Mouse (Mus musculus): ENCODE measurements at regions not wholly inside any gene's neighbourhood (a gene's known extent, or its start where the extent isn't known, plus 50 kb on each side); places are given as distances from the start of the nearest gene placed in this dataset.
"Not testable (repeated sequence)": the region's sequence is repeated elsewhere in the genome, so short reads cannot be mapped to it uniquely, and the experiment has no call there.

DNA sequence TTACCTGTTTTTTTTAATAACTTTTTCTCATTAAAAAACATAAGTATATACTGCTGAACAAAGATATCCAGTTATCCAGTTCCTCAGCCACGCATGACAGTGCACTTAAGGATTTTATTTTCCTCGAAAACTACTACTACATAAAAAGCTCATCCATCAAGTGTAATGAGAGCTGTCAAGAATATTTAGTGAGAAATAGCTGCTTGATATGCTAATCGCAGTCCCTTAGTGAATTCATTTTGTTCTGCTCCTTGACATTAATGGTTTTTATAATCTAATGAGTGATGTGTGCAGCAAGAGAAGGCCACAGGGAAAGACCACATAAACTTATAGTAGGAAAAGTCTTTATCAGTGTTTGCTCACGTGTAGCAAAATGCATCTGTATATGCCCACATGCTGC lies 754.0 kb upstream of the Slc39a10 start:
- no peak for DNase-seq (ENCODE audit: low spot score in 2 of 2)

DNA sequence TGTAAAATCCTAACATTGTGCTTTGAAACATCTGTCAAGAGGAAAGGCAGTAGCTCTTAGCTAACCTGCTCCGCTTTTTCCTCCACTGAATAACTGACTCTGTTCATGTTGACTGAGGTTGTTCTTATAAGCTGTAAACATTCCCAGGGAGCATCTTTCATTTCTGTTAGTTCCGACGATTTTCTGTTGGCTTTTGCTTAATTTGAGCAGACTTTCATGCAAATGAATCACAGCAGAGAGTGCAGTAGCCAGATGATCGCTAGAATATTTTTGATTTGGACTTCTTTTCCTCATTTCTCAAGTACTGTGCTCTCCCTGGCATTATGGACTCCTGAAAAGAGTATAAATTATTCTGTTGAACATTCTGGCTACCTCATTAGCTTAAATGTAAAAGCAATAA lies 713.9 kb upstream of the Slc39a10 start:
- DNase-seq (ENCODE audit: low spot score in 2 of 2), result no peak

DNA sequence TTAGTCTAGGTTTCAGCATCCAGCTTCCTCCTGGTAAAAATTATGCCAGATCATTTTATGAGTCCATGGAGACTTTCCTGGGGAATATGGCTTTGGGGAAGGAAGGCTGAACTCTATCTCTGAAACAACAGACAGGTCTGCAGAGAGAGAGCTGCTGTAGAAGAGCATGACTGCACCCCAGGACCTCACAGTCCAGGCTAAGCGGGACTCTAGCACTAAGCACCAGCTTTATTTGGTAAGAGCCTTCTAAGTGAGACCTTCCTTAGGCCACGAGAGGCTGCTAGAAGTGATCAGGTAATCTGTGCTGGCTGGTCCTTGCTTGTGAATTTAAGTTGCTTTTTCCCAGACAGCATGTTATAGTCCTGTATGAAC lies 711.3 kb upstream of the Slc39a10 start:
- DNase-seq (ENCODE audit: low spot score in 2 of 2), result no peak

DNA sequence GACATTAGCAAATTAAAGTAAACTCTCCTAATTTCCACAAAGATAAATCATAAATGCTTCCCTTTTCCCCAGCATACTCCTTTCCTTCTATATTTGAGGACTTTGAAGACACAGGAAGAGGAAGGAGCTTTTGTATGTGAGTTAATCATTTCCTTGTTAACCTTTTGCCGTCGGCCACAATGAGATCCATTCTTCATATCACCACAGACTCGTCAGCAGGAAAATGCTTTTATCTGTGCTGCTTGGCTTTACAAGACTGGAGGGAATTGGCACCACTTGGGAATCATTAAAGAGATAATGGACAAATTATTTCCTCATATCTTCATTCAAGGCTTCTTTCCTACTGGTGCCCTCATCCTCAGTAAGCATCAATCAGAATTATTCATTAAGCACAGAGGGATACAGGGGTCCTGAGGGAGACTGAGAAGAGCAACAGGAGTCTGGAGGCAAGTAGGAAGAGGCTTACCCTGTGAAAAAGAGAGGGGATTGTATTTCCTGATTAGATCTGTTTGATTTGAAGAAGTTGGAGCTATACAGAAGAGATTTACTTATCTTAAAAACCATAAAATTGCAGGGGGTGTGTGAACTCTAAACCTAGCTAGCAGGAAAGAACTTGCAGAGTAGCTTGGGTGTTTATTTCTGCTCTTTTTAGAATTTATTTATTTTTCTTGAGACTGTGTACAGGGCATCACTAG lies 710.8 kb upstream of the Slc39a10 start:
- no peak for DNase-seq (ENCODE audit: low spot score in 2 of 2)

DNA sequence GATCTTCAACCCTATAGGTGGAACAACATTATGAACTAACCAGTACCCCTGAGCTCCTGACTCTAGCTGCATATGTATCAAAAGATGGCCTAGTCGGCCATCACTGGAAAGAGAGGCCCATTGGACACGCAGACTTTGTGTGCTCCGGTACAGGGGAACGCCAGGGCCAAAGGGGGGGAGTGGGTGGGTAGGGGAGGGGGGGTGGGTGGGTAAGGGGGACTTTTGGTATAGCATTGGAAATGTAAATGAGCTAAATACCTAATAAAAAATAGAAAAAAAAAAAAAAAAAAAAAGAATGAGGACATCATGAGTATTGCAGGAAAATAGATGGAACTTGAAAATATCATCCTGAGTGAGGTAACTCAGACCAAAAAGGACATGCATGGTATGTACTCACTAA lies 701.0 kb upstream of the Slc39a10 start:
- DNase-seq (ENCODE audit: low spot score in 2 of 2), result not testable (repeated sequence)

DNA sequence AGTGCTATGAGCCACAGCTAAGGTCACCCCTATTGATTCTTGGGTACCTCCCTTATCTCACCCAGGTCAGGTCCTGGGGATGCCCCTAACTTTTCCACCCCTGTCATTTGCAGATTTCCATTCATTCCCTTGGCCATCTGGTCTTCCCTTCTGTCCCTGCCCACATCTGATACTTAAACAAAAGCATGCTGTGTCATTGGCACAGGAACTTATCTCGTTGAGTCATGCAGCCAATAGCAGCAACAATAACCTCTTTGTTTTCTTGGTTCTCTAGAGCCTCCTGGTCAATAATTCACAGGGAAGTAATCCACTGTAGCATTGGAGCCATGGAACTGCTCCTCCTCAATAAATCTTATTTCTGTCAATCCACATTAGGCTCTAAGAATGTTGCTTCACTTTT lies 653.0 kb upstream of the Slc39a10 start:
- no peak for DNase-seq (ENCODE audit: low spot score in 2 of 2)

DNA sequence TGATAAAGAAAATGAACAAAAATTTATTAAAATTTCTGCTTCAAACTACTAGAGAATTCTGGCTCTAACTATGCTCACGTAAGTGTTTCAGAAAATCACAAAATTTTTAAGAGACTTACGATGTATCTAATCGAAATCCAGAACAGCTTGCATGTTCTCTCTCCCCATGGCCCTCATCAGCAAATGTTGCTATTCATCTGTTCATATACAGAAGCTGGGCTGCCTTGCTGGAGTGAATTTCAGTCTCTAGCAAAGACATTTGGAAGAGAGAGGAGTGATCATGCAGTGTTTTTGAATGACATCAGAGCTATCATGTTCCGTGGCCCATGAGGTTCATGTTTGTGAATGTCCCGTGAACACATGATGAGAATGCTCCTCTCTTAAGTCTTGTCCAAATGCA lies 618.8 kb upstream of the Slc39a10 start:
- no peak for DNase-seq (ENCODE audit: low spot score in 2 of 2)

DNA sequence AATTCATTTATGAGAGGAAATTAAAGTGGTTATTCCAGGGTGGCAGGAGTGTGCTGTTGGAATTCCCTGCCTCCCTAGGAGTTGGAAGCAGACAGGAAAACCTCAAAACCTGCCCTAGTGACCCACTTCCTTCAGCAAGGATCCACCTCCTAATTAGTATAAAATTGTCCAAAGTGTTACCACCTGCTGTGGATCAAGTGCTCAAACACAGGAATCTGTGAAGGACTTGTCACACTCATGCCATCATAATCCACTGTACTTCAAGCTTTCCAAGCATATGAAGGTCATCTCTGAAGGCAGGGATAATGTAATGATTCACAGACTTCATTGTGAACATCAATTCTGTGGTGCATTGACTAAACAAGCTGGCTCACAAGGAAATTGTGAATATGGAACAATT lies 615.1 kb upstream of the Slc39a10 start:
- no peak for DNase-seq (ENCODE audit: low spot score in 2 of 2)

DNA sequence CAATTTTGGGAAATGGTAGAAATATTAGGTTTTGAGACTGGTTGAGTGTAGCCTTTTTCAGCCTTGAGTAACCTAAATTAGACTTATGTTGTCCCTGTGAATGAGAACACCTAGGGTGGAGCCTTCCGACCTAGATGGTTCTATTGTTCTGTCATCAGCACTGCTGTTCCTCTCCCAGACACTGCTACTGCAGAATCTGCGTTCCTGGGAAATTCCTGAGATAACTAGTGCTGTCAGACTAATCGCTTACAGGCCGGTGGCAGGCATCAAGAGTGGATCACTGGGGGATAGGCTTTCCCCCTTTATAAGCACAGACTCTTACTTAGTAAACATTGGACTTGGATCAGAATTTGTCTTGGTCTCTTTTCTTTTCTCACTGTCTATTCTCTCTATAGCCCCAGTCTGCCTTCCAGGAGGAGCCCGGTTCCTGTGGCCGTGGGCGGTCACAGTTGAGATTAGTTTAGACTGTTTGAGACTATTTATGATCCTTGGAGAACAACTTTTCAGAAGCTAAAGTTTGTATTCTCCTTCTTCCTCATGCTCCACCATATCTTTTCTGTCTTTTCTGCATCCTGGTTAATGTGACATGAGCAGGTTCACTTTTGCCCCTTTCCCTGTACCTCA lies 596.0 kb upstream of the Slc39a10 start:
- DNase-seq (ENCODE audit: low spot score in 2 of 2), result no peak

DNA sequence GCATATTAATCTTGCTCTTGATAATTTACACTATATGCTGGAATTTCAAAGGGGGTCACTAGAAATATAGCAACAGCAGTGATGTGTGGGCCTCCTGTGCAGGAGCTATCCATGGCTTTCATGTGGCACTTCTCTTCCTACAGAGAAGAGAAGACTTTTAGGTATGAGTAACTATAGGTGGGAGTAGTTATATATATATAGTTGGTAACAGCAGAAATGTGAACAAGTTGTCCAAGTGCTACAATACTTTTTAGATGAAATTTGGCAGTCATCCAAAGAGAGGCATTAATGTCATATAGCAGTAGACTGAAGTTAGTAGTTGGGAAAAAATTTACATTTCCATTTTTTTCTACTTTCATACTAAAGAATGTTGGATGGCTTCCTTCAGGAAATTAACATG lies 593.4 kb upstream of the Slc39a10 start:
- DNase-seq (ENCODE audit: low spot score in 2 of 2), result no peak

DNA sequence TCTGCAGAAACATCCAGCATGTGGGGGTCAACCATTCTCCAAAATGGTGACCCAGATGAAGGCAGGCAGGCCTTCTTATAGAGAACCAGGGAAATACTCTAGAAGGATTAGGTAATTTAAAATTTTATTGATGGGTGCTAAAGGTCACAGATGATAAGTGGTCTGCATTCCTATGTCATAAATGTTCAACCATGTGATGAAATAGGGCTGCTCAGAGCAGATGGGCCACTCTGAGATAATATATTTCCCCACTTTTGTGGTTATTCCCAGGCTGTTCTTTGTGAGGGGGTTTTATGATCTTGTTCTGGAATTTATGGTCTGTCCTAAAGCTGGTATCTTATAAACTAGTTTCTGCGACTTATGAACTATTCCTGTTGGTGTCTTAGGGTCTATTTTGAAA lies 586.4 kb upstream of the Slc39a10 start:
- no peak for DNase-seq (ENCODE audit: low spot score in 2 of 2)

DNA sequence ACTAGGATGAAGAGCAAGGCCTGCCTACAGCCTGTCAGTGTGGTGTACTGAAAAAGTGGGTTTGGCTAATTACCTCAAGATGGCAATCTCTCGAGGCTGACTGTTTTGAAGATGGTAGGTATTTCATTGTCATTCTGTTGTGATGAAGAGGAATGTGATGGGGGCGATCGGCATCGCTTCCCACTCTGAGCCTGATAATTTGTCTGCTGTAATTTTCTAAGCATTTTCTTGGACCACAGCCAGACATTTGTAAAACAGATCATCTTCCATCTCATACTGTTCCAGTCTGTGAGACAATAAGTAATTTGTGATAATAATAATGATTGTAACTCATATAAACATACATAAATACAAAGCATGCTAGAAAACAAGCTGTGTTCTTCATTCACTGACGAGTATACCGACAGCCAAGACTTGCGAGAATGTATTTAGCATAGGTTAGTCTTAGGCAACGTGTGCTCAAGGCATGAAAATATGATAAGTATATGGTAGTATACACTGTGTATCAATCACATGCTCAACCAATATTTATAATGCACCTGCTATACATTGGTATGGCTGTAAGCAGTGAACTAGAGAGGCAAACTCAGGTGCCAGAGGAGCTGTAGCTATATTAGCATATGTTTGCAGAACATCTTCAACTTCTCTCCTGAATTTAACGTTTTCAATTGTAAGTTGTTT lies 574.1 kb upstream of the Slc39a10 start:
- no peak for DNase-seq (ENCODE audit: low spot score in 2 of 2)

DNA sequence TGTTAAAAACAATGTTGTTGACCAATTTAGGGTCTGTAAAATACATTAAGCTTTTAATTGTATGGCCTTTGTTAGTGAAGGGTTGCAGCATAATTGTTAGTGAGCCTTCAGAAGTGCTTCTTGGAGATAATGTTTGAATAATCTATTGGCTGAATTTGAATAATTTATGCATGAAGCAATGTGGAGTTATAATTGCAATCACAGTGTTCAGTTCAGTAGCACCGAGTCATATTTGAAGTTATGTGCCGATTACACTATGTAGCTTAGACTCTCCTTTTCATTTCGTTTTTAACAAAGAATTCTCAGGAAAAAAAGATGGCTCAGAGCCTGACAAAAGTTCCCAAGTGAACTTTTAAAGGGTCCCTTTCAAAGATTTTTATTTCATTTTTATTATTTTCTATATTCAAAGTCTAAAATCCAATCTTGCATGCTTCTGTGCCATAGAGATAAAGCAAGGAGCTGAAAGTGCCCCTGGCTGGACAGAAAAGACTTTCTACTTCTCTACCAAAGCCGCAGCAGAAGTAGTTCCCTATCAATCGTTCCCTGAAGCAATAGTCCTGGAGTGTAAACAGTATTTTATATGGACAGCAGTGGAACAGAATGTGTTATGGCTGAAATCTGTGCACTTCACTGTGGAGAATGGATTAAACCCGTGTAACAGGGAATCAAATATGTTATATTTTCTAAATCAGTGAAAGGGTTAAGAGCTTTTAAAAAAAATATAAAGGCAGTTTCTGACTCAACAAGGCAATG lies 556.3 kb upstream of the Slc39a10 start:
- DNase-seq (ENCODE audit: low spot score in 2 of 2), result no peak

DNA sequence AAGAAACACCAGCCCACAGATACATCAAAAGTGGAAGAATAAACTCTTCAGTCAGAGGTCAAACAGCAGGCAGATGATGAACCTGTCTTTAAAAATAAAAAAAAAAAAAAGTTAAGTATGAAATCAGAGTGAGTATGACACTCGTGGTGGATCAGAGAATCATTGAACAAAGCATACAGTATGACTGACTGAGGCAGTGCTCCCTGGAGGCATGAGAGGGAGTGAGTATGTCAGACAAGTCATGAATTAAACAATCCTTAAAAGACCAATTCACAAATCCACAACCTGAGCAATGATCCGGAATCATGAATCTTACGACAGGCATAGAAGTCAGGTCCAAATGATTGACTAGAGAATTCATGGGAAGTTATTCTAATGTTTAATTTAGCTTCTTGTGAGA lies 555.4 kb upstream of the Slc39a10 start:
- DNase-seq (ENCODE audit: low spot score in 2 of 2), result no peak

DNA sequence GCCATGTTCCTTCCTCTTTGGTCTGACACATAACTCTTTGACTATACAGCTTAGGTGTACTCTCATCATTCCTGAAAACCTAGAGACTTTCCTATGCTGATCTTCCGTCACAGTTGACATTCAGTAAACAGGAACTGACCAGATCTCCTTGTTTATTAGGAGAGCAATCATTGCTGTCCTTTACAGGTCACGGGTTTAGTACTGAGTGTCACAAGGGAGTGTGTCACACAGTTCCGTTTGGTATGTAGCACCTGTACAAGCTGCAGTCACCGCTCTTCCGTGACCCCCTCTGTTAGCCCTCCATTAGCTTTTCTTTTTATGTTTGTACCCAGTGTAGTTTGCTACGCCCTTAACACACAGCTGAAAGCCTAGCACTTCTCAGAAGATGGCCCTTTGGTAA lies 553.4 kb upstream of the Slc39a10 start:
- no peak for DNase-seq (ENCODE audit: low spot score in 2 of 2)

DNA sequence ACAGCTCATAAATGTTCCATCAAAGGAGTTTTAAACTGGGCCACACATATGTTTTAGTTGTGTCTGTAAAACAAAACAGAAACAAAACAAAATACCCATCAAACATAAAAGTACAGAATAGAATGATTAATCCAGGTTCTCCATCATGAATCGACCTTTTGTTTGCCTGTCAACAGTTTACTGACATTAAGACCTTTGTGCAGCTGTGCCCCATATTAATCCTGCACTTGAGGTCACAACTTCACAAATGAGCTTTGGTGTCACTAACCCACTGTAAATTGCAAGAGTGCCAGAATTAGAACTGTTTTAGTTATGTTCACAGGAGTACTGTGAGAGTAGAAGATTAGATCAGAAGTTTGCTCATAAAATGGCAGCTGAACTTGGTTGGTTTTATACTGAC lies 540.2 kb upstream of the Slc39a10 start:
- no peak for DNase-seq (ENCODE audit: low spot score in 2 of 2)

DNA sequence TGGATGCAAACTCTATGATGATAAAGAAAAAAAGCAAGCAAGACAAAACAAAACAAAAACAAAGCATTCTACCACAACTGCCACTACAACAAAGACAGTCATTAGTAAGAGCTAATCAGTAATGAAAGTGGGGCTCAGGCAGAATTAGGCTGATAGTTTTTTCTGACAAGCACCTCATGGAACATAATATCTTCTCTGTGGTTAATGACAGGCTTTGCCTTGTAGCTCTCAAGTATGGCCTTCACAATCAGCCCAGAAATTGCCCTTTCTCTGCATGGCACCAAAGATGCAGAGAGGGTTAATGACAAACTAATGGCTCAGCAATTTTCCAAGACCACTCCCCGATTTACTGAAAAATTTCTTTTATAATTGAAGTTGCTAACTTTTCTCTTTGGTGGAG lies 512.5 kb upstream of the Slc39a10 start:
- no peak for DNase-seq (ENCODE audit: low spot score in 2 of 2)

DNA sequence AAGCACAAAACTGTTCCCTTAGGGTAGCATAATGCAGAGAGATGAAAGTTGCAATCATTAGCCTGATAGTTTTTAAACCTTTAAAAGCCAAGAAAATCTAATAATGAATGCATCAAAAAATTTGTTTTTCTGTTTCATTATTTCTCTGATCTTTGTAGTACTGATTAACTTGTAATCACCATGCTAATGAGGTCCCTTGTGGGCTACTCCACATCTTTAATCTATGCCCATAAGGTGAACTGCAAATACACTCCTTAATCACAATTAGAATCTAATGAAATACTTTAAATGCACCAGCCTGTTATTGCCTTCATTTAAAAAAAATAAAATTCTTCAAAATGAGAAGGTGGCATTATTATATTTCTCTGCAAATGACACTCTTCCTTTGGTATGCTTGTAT lies 493.9 kb upstream of the Slc39a10 start:
- DNase-seq (ENCODE audit: low spot score in 2 of 2), result no peak

DNA sequence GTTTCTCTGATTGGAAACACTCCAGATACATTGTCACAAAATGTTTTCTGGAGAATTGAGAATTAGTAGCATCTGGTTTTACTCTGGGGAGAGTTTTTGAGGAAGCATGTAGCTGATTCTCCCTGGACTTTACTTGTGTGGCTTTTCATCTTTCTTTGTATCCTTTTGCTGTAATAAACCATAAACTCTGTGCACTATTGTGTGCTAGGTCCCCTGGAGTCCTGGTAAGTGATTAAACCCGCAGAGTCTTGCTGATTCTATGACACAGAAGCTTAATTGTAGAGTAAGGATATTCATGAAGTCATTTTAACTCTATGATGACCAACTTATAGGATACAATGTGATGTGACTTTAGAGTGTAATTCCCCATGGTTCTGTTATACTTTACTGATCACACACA lies 486.1 kb upstream of the Slc39a10 start:
- no peak for DNase-seq (ENCODE audit: low spot score in 2 of 2)

DNA sequence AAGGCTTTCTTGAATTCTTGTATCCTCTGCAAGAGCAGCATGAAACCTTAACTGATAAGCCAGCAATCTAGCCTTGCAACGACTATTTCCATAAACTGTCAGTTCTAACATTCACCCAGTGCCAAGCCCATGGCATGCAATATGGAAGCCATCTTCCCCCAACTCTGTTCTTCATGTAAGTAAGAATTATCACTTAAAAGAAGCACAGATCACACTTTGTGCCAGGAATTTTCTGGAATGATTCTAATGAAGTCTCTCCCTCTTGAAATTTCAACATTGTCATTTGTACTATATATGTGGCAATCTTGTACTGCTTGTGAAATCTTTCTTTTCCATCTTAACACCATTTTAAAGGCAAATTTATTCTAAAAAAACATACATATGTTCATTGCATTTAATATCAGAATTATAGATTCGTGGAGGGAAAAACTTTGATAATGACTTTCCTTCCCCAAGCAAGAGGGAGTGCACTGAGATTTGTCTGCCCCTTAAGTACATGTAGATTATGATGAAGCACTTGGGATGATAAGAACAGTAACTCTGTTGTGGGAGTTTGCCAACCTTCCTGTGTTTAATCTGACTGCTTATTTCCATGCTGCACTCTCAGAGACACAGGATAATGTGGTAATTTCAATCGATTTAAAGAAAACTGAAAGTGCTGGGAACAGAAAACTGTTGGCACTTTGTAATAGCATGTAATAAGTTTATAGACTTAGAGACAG lies 447.2 kb upstream of the Slc39a10 start:
- DNase-seq (ENCODE audit: low spot score in 2 of 2), result no peak

DNA sequence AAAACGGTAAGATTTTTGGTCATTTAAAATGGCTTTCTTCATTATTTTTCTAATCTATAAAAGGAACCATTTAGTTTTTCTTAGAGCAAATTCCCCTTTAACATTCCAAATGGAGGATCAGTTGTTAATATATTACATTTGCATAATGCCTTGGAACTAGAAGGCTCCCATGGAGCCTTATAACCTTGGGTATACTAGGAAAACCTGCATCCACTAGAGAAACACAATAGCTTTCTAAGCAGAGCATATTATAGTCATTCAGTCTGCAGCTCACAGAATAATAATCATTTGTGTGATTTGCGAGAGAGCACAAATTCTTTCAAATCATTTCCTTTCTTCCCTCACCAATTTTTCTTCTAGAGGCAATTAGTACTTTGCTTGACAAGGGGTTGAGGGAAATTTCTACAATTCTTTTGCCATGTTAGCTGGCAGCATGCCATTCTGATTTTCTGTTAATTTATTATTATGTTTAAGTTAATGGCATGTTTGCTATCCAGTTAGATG lies 418.0 kb upstream of the Slc39a10 start:
- DNase-seq (ENCODE audit: low spot score in 2 of 2), result no peak

DNA sequence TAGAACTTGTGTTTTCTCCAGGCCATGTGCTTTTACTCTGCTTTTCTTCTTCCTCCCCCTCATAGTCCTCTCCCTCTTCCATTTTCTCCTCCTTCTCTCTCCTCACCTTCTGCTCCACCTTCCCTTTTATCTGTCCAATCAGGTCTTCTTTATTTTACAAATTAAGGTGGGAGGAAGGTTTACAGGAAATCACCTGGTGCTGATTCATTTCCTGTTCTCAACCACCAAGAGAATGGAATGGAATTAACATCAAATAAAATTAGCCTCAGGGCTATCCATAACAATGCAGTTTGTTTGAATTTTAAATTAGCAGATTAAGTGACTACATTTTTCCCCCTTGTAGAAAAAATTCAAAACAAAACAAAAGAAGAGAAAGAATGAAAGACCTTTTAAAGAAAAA lies 414.3 kb upstream of the Slc39a10 start:
- no peak for DNase-seq (ENCODE audit: low spot score in 2 of 2)
